Mouse (Mus musculus) liver, embryonic 16.5 days (tissue): ENCODE data around the gene Asb3. TPM values are rescaled to one million over a fixed set of nuclear protein-coding genes. Genes with fewer than 3 reads are reported as not detected.
"Not testable (repeated sequence)": the region's sequence is repeated elsewhere in the genome, so short reads cannot be mapped to it uniquely, and the experiment has no call there.

Source experiments
- ATAC-seq: fragments of 200-750 bp; cut with Nextera tagmentation; 2 replicates; pipeline ENCODE4 v1.8.0; 2017; ENCODE audit warnings: low read depth, mild to moderate bottlenecking, moderate number of reproducible peaks, moderate library complexity
- H3K27ac ChIP-seq: fragments of 300-500 bp; sonication (generic); 2 replicates; pipeline ENCODE4 v1.5.1; 2014; ENCODE audit warnings: mild to moderate bottlenecking, low read length
- H3K27me3 ChIP-seq: fragments of 300-500 bp; sonication (generic); 2 replicates; pipeline ENCODE4 v1.6.1; 2014; ENCODE audit warnings: low read depth, low read length, mixed read lengths; ENCODE audit not compliant: control insufficient read depth, insufficient read depth
- H3K36me3 ChIP-seq: fragments of 300-500 bp; sonication (generic); 2 replicates; pipeline ENCODE4 v1.6.1; 2014; ENCODE audit warnings: mild to moderate bottlenecking; ENCODE audit not compliant: control insufficient read depth, insufficient read depth
- H3K4me1 ChIP-seq: fragments of 300-500 bp; sonication (generic); 2 replicates; pipeline ENCODE4 v1.6.1; 2014; ENCODE audit warnings: low read depth, low read length, mixed read lengths; ENCODE audit not compliant: control insufficient read depth
- H3K4me2 ChIP-seq: fragments of 300-500 bp; sonication (generic); 2 replicates; pipeline ENCODE4 v1.6.1; 2014; ENCODE audit warnings: low read depth, low read length, mixed read lengths
- H3K4me3 ChIP-seq: fragments of 300-500 bp; sonication (generic); 2 replicates; pipeline ENCODE4 v1.5.1; 2014; ENCODE audit warnings: low read depth, mild to moderate bottlenecking, low read length
- H3K9ac ChIP-seq: fragments of 300-500 bp; sonication (generic); 2 replicates; pipeline ENCODE4 v1.6.1; 2014; ENCODE audit warnings: low read depth, low read length
- H3K9me3 ChIP-seq: fragments of 300-500 bp; sonication (generic); replicated peaks from 2 replicates; pipeline ENCODE4 v1.6.1; 2016; ENCODE audit warnings: low read length; ENCODE audit not compliant: control insufficient read depth
- WGBS: fragments of 180-500 bp; shearing (Covaris S2); extraction: QIAGEN DNeasy Blood & Tissue Kit; methylation state at CpG from one replicate; pipeline ENCODE4 v1.1.7; 2014; ENCODE audit not compliant: insufficient replicate concordance; 5-methylcytosine and 5-hydroxymethylcytosine counted together
- polyA plus RNA-seq: library from polyadenylated mRNA; unstranded; fragments of >200 nt; fragmentation: Nextera tagmentation; extraction: Ambion mirVana; gene quantifications from 2 replicates; pipeline ENCODE4 v1.2.1, GENCODE M21; 2015

Asb3 gene
- polyA plus RNA-seq, 1 experiment from 2014 or later: 11.2 TPM

DNA sequence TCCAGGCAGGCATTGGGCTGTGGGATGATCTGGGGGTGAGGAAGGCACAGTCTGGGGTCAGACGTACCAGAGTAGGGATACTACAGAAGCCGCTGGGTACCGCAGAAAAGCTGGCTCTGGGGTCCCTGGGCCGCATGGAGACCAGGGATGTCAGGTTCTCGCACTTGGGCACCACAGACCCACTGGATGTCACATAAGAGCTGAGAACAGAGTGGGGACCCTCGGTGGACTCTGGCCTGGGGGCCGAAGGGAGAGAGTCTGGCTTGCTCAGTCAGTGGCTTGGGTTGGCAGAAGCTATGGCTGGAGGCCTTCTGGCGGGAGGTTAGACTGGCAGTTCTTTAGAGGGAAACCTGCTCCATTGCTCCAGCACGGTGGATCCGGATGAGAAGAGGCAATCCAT, 204.8 kb downstream of the Asb3 start:
- Histone ChIP-seq H3K27ac (no peak overlapping the region), H3K27me3 (no peaks in the 10 kb centered on the region), H3K9me3 (no peaks in the 10 kb centered on the region), H3K36me3 (no peaks in the 10 kb centered on the region), H3K4me3 (no peak overlapping the region), H3K4me1 (no peaks in the 10 kb centered on the region), H3K9ac (no peak overlapping the region), H3K4me2 (no peak overlapping the region)
- no peak for ATAC-seq
- WGBS: 76% methylated on average over 10 of the region's 10 CpGs

DNA sequence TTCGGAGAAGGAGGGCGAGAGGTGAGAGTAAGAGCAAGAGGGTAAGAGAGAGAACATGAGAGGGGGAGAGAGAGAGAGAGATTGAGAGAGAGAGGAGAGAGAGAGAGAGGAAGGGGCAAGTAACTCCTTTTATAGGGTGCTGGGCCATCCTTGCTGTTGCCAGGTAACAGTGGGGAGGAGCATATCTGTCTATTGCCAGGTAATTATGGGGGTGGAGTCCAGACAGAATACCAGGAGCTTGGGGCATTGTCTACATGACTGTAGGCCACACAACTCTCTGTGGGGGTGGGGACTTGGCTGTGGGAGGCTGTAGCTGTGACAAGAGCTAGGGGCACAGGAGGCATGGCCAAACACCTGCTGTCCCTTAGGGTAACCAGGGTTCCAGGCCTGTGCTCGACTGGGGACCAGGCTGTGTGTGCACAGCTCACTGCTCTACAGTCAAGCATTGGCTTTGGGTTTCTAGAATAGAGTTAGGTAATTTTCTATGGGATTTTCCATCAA, 205.3 kb downstream of the Asb3 start:
- Histone ChIP-seq H3K9ac (no peak overlapping the region), H3K4me2 (no peak overlapping the region), H3K27me3 (no peaks in the 10 kb centered on the region), H3K4me3 (no peak overlapping the region), H3K36me3 (no peaks in the 10 kb centered on the region), H3K4me1 (no peaks in the 10 kb centered on the region), H3K27ac (no peak overlapping the region), H3K9me3 (no peaks in the 10 kb centered on the region)
- ATAC-seq: no peak
- 78% methylated on average over 3 of the region's 3 CpGs for WGBS

DNA sequence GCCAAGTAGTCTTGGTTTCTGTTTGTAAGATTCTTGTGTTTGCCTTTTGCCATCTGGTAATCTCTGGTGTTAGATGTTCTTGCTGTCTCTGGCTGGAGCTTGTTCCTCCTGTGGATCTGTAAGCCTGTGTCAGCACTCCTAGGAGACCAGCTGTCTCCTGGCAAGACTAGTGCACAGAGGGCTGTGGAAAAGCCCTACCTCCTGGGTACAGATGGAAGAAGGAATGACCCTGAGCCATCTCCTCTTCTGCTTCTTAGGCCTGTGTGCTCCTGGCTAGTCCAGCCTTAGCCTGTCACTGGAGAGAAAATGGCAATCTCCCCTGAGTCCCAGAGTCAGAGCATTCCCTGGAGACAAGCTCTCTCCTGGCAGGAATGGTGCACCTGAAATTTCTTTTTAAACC, 214.3 kb downstream of the Asb3 start:
- not testable (repeated sequence) for H3K9ac ChIP-seq, H3K27me3 ChIP-seq, H3K27ac ChIP-seq, H3K4me3 ChIP-seq, H3K9me3 ChIP-seq, ATAC-seq, H3K36me3 ChIP-seq, H3K4me1 ChIP-seq, H3K4me2 ChIP-seq

DNA sequence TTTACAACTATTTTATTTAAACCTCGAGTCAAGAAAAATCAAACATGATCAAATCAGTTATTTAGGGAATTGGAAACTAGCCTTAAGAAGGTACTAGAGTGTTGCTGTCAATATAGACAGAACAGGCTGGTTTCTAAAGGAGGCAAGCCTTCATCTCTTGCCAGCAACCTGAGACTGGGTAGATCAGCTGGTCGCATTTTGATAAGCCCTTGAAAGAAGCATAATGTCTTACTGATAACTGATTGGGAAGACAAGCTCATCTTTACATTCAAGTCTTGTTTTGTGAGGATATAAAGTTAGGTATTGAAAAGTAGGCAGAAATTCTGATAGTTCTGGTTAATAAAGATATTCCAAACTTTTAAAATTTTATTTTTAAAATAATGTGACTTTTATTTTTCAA, 217.0 kb downstream of the Asb3 start:
- ATAC-seq: peak; percentile 45; the same call in 1 of the 2 replicates
- 64% methylated on average over 2 of the region's 2 CpGs for WGBS
- H3K9ac ChIP-seq: no peak overlapping the region
- no peak overlapping the region for H3K4me3 ChIP-seq
- no peaks in the 10 kb centered on the region for H3K4me1 ChIP-seq
- no peak overlapping the region for H3K27ac ChIP-seq
- no peaks in the 10 kb centered on the region for H3K9me3 ChIP-seq
- H3K27me3 ChIP-seq: no peaks in the 10 kb centered on the region
- no peaks in the 10 kb centered on the region for H3K36me3 ChIP-seq
- H3K4me2 ChIP-seq: no peak overlapping the region

DNA sequence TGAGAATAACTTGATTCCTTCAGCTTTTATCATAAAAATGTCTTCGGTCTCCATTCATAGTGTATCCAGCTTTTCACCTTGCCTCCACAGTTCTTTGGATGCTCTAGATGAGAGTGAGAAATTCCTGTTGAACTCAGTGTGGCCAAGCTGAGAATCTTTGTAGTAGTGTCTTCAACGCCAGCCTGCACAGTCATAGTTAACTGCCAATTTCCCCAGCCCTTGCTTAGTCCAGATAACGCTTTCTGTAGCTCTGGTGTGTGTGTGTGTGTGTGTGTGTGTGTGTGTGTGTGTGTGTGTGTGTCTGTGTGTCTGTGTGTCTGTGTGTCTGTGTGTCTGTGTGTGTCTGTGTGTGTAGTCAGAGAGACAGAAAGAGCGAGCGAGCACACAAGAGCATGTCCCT, 220.1 kb downstream of the Asb3 start:
- ATAC-seq: no peak
- WGBS: 71% methylated on average over 5 of the region's 5 CpGs
- H3K4me1 ChIP-seq: no peaks in the 10 kb centered on the region
- H3K27ac ChIP-seq: no peak overlapping the region
- no peak overlapping the region for H3K9ac ChIP-seq
- no peak overlapping the region for H3K4me3 ChIP-seq
- H3K4me2 ChIP-seq: no peak overlapping the region
- H3K9me3 ChIP-seq: no peaks in the 10 kb centered on the region
- no peaks in the 10 kb centered on the region for H3K27me3 ChIP-seq
- H3K36me3 ChIP-seq: no peaks in the 10 kb centered on the region

DNA sequence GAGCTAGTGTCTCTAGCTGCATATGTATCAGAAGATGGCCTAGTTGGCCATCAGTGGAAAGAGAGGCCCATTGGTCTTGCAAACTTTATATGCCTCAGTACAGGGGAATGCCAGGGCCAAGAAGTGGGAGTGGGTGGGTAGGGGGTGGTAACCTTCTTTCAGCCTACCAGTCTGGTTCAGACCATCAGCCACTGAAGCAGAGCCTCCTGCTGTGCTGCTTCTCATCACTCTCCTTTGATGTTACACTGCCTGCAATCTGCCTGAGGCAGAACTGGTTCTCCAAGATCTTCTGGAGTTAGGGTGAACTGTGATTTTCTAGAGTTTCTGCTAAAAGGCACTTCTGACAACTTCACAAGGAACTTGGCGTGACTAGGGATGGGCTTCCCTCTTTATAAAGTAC, 241.7 kb downstream of the Asb3 start:
- WGBS: 53% methylated on average over 1 of the region's 1 CpGs
- not testable (repeated sequence) for H3K4me2 ChIP-seq

DNA sequence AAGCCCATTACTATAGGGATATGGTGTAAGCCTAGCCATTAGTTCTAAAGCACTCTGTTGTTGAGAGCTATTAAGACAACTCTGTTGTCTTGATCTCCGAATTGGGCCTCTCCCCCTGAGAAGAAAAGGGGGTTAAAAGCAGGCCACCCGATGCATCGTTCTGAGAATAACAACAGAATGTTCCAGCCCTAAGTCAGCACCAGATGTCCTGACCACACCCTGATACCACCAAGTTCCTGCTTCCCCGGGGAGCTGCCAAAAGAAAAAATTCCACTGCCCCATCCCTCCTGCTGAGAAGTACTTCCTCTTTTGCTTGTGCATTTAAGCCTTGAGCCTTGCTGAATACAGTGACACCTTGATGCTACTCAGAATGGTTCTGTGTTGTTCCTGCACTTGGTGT, 248.5 kb downstream of the Asb3 start:
- H3K4me2 ChIP-seq, ATAC-seq, H3K4me1 ChIP-seq, H3K27ac ChIP-seq, H3K9ac ChIP-seq, H3K27me3 ChIP-seq, H3K36me3 ChIP-seq, H3K9me3 ChIP-seq, H3K4me3 ChIP-seq: not testable (repeated sequence)
- 49% methylated on average over 4 of the region's 4 CpGs for WGBS

More for the DNA sequence above, 241.7 kb downstream of the Asb3 start:
- H3K9me3 ChIP-seq, H3K4me3 ChIP-seq, ATAC-seq, H3K27ac ChIP-seq, H3K4me1 ChIP-seq, H3K27me3 ChIP-seq, H3K36me3 ChIP-seq, H3K9ac ChIP-seq: not testable (repeated sequence)

DNA sequence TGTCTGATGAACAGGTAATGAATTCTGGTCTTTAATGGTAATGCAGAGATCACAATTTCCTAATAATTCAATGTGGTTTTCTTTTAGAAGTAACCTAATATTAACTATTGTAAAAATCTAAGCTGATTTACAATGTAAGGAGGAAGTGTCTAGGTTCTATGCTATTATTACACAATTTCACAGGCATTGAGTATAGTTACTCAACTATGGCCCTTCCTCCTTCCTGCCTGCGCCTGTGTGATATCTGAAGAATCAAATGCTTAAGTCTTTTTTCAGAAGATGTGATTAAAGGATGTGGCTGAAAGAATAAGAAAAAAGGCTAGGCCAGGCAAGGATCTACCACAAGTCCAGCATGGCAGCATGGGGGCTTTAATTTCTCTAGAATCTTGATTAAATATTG, 249.6 kb downstream of the Asb3 start:
- WGBS: 55% methylated on average over 1 of the region's 1 CpGs
- not testable (repeated sequence) for H3K27ac ChIP-seq, H3K9me3 ChIP-seq, H3K27me3 ChIP-seq, H3K4me1 ChIP-seq, ATAC-seq, H3K36me3 ChIP-seq, H3K9ac ChIP-seq, H3K4me2 ChIP-seq, H3K4me3 ChIP-seq

DNA sequence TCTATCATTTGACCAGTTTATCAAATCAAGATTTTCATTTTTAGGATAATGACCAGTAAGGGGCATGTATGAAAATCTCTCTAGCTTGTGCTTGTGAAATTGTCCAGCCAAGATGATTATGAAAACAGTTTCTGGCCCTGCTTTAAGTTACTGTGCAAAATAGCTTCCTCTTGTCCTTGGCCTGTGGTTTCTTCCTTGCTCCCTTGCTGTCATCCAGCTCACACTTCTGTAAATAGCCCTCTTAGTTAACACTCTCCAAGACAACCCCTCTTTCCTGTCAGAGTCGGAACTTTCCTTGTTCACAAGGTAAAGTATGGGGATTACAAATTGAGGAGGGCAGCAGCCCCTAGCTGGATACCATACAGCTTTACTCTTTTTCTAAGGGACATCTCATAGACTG, 253.2 kb downstream of the Asb3 start:
- H3K4me2 ChIP-seq, H3K4me3 ChIP-seq, H3K27me3 ChIP-seq, H3K36me3 ChIP-seq, H3K27ac ChIP-seq, H3K9me3 ChIP-seq, H3K9ac ChIP-seq, H3K4me1 ChIP-seq, ATAC-seq: not testable (repeated sequence)
- 14% methylated on average over 1 of the region's 1 CpGs for WGBS
